Mouse (Mus musculus) NIH3T3 (cell line): ENCODE measurements around the gene Sec1.

ENCODE experiments used
- DNase-seq: peaks from one replicate; pipeline ENCODE4 v3.0.0-alpha.2; 2012; ENCODE audit warnings: low read depth

Sec1 gene

GRCm38 (mm10) chr7:45704730-45705442, 10.7 kb upstream of the Sec1 start, which contains the start of gene Dbp:
Gene Dbp (plus strand): TSS chr7:45705088.
- peak; percentile 99 for DNase-seq

GRCm38 (mm10) chr7:45704046-45704559, 9.9 kb upstream of the Sec1 start:
- DNase-seq = peak; percentile 74

GRCm38 (mm10) chr7:45703521-45704033, 9.4 kb upstream of the Sec1 start:
- DNase-seq = no peak

- no peak for DNase-seq
Measured at GRCm38 (mm10) chr7:45702809-45703520, 8.8 kb upstream of the Sec1 start.

GRCm38 (mm10) chr7:45702316-45702715, 8.1 kb upstream of the Sec1 start:
- no peak for DNase-seq

GRCm38 (mm10) chr7:45701607-45702006, 7.4 kb upstream of the Sec1 start:
- no peak for DNase-seq

- no peak for DNase-seq
Measured at GRCm38 (mm10) chr7:45701072-45701471, 6.9 kb upstream of the Sec1 start.

GRCm38 (mm10) chr7:45700301-45701015, 6.3 kb upstream of the Sec1 start:
- DNase-seq = peak; percentile 92

GRCm38 (mm10) chr7:45699523-45700141, 5.4 kb upstream of the Sec1 start, which contains the start of gene Car11:
Gene Car11 (plus strand): TSS chr7:45699843.
- no peak for DNase-seq

GRCm38 (mm10) chr7:45697894-45698293, 3.7 kb upstream of the Sec1 start:
- no peak for DNase-seq

GRCm38 (mm10) chr7:45695098-45695497, 896 bp upstream of the Sec1 start:
- DNase-seq = no peak

- no peak for DNase-seq
Measured at GRCm38 (mm10) chr7:45692364-45692763, 1.8 kb downstream of the Sec1 start.

- no peak for DNase-seq
Measured at GRCm38 (mm10) chr7:45689800-45690199, 4.4 kb downstream of the Sec1 start.

- DNase-seq = no peak
Measured at GRCm38 (mm10) chr7:45689099-45689498, 5.1 kb downstream of the Sec1 start.

GRCm38 (mm10) chr7:45686841-45687240, 7.4 kb downstream of the Sec1 start:
- DNase-seq = no peak

- no peak for DNase-seq
Measured at GRCm38 (mm10) chr7:45685811-45686210, 8.4 kb downstream of the Sec1 start.

- no peak for DNase-seq
Measured at GRCm38 (mm10) chr7:45683396-45684050, 10.7 kb downstream of the Sec1 start, which contains the start of gene Ntn5. Gene Ntn5 (plus strand): TSS chr7:45684022.

GRCm38 (mm10) chr7:45682144-45683126, 11.8 kb downstream of the Sec1 start:
- DNase-seq = peak; percentile 97

GRCm38 (mm10) chr7:45681046-45681736, 13.0 kb downstream of the Sec1 start:
- no peak for DNase-seq
